Mouse (Mus musculus): ENCODE measurements around the gene Hspa5. TPM values are rescaled to one million over a fixed set of nuclear protein-coding genes. Genes with fewer than 3 reads are reported as not detected.

Gene Hspa5
- polyA plus RNA-seq (2014; fragmentation: Illumina TruSeq; extraction: RNeasy Lipid Tissue Mini Kit (QIAGEN cat#74804); ENCODE audit: insufficient read depth, low read depth, low replicate concordance), result 347 TPM

GRCm38 (mm10) chr2:34771368-34772226 lies at the start of gene Hspa5:
Gene Hspa5, plus strand, starts transcription at chr2:34771970.

GRCm38 (mm10) chr2:34754551-34755358 lies 17.0 kb upstream of the Hspa5 start, which contains the start of gene Gapvd1:
Gene Gapvd1, minus strand, starts transcription at chr2:34755232.

DNA sequence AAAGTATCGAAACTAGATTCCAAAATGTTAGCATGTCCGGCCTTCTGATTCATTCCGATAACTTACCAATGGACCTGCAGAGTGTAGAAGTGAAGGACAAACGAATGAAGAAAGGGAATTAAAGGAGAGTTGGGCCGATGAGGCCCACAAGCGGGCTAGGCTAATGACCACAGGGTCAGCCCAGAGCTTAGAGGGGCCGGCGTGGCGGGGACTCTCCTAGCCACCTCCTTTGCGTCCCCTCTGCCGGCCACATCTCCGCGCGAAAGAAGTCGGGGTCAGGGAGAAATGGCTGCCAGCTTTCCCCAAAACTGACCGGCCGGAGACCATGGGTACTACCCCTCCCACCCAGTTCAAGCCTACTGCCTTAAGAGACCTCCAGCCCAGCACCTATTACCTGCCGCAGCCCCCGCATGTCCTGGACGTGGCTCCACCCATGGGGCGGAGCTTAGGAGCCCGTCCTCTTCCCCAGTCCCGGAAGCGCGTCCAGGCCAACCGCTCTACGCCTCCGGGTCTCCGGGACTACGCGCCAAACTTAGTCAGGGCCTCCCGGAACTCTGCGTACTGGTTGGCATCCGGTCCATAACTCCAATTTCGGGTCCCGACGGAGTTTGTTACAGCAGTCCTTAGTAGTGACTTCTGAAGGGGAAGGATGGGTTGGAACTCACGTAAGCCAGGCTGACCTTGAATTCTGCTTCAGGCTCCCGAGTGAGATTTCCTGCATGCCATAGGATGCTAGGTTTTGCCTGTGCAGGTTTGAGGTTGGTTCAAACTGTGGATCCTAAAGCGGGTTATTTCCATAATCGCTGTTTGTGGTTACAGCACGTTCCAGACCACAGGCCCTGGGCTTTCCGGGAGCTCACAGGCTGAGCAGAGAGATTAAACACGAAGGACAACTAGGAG lies 27.8 kb downstream of the Hspa5 start, which contains the start of gene Rabepk:
Rabepk (minus strand) TSS at position 556 of the 900 bp plus-strand sequence.

GRCm38 (mm10) chr2:34825827-34826459 lies 54.2 kb downstream of the Hspa5 start, which contains the start of gene Fbxw2:
Gene Fbxw2, minus strand, starts transcription at chr2:34826311.

Other genes starting within 250 kb of the Hspa5 start
- 17.1 TPM for gene Gapvd1, start 16.7 kb upstream of the Hspa5 start, polyA plus RNA-seq (2014; fragmentation: Illumina TruSeq; extraction: RNeasy Lipid Tissue Mini Kit (QIAGEN cat#74804); ENCODE audit: insufficient read depth, low read depth, low replicate concordance)
- 16.4 TPM for gene Rabepk, start 27.9 kb downstream of the Hspa5 start, polyA plus RNA-seq (2014; fragmentation: Illumina TruSeq; extraction: RNeasy Lipid Tissue Mini Kit (QIAGEN cat#74804); ENCODE audit: insufficient read depth, low read depth, low replicate concordance)
- gene Fbxw2, start 54.3 kb downstream of the Hspa5 start, polyA plus RNA-seq (2014; fragmentation: Illumina TruSeq; extraction: RNeasy Lipid Tissue Mini Kit (QIAGEN cat#74804); ENCODE audit: insufficient read depth, low read depth, low replicate concordance), result 62.3 TPM
- gene Gm34653, start 61.0 kb downstream of the Hspa5 start, polyA plus RNA-seq (2014; fragmentation: Illumina TruSeq; extraction: RNeasy Lipid Tissue Mini Kit (QIAGEN cat#74804); ENCODE audit: insufficient read depth, low read depth, low replicate concordance), result not detected
- gene Cutal, start 102.4 kb downstream of the Hspa5 start, polyA plus RNA-seq (2014; fragmentation: Illumina TruSeq; extraction: RNeasy Lipid Tissue Mini Kit (QIAGEN cat#74804); ENCODE audit: insufficient read depth, low read depth, low replicate concordance), result 8.1 TPM
- 32.4 TPM for gene Psmd5, start 103.0 kb downstream of the Hspa5 start, polyA plus RNA-seq (2014; fragmentation: Illumina TruSeq; extraction: RNeasy Lipid Tissue Mini Kit (QIAGEN cat#74804); ENCODE audit: insufficient read depth, low read depth, low replicate concordance)
- gene Phf19, start 142.1 kb downstream of the Hspa5 start, polyA plus RNA-seq (2014; fragmentation: Illumina TruSeq; extraction: RNeasy Lipid Tissue Mini Kit (QIAGEN cat#74804); ENCODE audit: insufficient read depth, low read depth, low replicate concordance), result 0.84 TPM
- gene Traf1, start 189.8 kb downstream of the Hspa5 start, polyA plus RNA-seq (2014; fragmentation: Illumina TruSeq; extraction: RNeasy Lipid Tissue Mini Kit (QIAGEN cat#74804); ENCODE audit: insufficient read depth, low read depth, low replicate concordance), result 39.9 TPM